Mouse (Mus musculus): Measurements from ENCODE around the gene Irs1.

Gene Irs1

GRCm38 (mm10) chr1:82289116-82289989 is 1.9 kb downstream of the Irs1 start:
- no peak for DNase-seq (ENCODE audit: low read depth, low spot score)

DNA sequence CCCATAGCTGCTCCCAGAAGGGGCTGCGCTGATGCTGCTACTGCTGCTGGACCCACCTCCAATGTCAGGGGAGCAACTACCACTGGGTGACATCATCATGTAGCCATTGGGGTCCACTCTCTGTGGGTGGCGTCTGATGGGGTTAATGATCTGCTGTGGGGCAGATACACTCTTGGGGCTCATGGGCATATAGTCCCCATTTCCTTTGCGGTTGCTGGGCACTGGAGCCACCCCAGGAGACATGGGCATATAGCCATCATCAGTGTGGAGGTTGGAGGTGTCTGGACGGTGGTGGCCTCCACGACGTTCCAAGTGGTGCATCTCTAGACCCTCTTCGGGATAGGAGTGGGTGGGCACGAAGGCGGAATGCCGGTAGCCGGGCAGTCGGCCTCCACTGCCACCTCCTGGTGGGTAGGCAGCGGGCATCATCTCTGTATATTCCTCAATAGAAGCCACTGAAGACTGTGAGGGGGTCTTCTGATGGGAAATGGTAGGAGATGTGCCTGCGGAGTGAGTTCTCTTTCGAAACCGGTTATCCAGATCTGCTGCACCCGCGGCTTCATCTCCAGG is 2.7 kb downstream of the Irs1 start:
- DNase-seq (ENCODE audit: low read depth, low spot score): no peak

- DNase-seq (ENCODE audit: low read depth, low spot score): no peak
Observed at GRCm38 (mm10) chr1:82287776-82288325, 3.4 kb downstream of the Irs1 start.

GRCm38 (mm10) chr1:82287052-82287775 is 4.0 kb downstream of the Irs1 start:
- no peak for DNase-seq (ENCODE audit: low read depth, low spot score)

- no peak for DNase-seq (ENCODE audit: low read depth, low spot score)
Observed at GRCm38 (mm10) chr1:82286190-82287051, 4.8 kb downstream of the Irs1 start.

DNA sequence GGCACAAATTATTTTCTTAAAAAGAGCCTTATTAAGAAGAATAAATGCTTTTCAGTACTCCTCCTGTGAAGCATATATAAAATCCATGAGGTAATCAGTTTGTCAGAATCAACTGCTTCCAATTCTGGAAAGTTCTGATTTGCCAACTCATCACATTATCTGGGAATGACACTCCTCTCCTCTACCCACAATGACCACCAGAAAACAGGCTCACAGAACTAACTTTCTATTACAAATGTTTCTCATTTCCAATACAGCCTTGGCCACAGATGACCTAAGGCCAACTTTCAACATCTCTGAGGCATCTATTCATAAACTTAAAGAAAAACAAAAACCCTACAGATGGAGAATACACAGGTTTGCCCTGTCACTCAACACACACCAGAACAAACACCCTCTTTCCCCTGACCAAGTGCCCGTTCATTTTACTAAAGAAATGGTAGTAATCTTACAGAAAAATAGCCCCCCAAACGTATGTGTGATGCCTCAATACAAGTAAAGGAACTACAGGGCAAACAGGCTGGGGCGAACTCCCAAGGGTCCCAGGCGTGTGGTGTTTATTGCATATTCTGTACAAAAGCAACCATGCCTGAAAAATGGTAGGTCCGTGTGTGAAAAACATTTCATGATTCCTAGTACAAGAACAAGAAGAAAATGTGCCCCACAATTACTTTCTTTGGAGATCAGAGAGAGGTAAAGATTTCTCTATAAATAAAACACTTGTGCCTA is 5.6 kb downstream of the Irs1 start:
- DNase-seq (ENCODE audit: low read depth, low spot score): no peak

DNA sequence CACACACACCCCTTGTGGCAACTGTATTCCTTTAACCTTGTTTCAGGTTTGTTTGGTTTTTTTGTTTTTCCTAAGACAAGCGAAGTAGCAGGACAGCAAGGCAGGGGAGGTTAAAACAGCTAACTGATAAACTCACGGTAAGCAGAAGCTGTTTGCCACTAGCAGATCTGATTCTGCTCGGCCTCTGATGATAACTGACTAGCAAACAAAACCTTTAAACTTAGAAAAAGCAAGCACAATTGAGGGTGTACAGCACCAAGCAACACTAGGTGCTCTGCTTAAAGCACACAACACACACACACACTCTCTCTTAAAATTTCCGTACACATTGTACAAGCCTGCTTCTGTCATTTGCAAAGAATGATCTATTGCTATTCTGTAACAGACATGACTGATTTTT is 6.8 kb downstream of the Irs1 start:
- DNase-seq (ENCODE audit: low read depth, low spot score): no peak

- DNase-seq (ENCODE audit: low read depth, low spot score): no peak
Observed at GRCm38 (mm10) chr1:82283901-82284301, 7.3 kb downstream of the Irs1 start.

- peak; percentile 92 for DNase-seq (ENCODE audit: low read depth, low spot score)
Observed at GRCm38 (mm10) chr1:82282992-82283611, 8.1 kb downstream of the Irs1 start.

DNA sequence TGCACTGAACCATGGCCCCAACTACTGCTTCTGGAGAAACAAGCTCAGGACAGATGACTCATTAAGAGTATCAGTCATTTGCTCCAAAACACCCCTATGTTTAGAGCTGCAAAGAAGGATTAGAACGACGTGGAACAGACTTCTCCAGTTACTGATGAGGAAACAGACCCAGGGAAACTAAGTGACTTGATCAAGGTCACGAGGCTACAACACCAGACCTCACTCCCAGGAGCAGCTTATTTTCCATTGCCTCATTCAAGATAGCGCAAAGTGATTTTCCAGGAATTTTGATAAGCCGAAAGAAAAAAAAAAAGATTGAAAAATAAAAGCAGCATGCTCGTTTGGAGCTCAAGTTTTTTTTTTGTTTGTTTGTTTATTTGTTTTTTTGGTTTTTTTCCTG is 9.4 kb downstream of the Irs1 start:
- DNase-seq (ENCODE audit: low read depth, low spot score): no peak

GRCm38 (mm10) chr1:82279768-82280167 is 11.4 kb downstream of the Irs1 start:
- no peak for DNase-seq (ENCODE audit: low read depth, low spot score)

GRCm38 (mm10) chr1:82274361-82274760 is 16.9 kb downstream of the Irs1 start:
- DNase-seq (ENCODE audit: low read depth, low spot score): no peak

GRCm38 (mm10) chr1:82273529-82273928 is 17.7 kb downstream of the Irs1 start:
- DNase-seq (ENCODE audit: low read depth, low spot score): no peak

GRCm38 (mm10) chr1:82272231-82272630 is 19.0 kb downstream of the Irs1 start:
- DNase-seq (ENCODE audit: low read depth, low spot score): no peak

- no peak for DNase-seq (ENCODE audit: low read depth, low spot score)
Observed at GRCm38 (mm10) chr1:82267547-82267946, 23.7 kb downstream of the Irs1 start.

DNA sequence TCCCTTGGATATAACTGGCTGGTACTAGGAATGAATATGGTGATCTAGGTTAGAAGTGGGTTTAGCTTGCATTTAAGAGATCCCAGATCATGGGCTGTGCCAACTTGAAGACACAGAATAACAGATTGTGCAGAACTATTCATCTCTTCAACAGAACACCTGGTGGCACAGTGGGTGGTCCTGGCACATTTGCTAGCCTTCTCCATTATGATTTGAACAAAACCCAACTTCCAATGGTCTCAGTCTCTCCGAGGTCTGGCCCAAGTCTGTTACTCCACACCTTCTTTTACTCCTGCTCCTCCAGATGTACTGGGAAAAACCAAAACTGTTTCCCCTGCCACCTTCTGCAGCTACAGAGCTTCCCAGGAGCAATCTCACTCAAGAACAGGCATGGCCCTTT is 28.9 kb downstream of the Irs1 start:
- no peak for DNase-seq (ENCODE audit: low read depth, low spot score)

DNA sequence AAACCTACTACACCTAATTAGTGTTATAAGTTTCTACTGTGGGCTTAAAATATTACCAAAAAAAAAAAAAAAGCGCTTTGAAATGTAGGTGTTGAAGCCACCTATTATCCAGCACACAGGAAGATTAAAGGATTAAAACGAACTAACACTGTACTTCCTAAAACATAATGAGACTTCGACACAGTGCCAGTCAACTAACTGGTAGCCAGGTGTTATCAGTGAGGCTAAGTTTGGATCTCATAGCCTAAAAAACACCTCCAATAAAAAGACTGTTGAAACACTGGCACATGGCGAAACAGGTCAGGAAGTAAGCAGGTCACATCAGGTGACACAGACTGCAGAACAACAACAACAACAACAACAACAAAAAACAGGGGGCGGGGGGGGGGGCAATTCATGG is 29.6 kb downstream of the Irs1 start:
- no peak for DNase-seq (ENCODE audit: low read depth, low spot score)

DNA sequence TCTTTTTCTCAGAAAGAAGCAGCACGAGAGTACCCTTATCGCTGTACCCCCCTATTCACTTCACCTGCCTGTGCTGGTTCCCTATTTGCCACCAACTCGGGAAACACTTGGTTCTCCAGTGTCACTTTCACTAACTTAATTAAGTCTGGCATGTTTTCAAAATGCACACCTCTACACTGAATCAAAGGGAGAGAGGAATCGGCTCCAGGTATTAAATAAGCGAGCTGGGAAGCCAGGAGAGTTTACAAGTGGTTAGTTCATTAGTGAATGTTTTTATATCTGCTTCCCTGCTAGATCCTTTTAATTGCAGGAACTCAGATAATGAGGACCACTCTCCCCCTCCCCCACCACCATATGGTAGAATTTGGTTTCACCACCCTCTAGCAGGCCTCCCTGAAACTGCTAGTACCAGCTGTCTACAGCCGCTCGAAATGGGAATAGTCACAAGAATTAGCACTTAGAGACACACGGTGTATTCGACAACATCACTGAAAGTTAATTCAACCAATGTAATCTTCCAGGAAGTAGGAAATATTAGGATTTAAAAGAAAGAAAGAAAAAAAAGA is 30.1 kb downstream of the Irs1 start:
- DNase-seq (ENCODE audit: low read depth, low spot score): peak; percentile 28

DNA sequence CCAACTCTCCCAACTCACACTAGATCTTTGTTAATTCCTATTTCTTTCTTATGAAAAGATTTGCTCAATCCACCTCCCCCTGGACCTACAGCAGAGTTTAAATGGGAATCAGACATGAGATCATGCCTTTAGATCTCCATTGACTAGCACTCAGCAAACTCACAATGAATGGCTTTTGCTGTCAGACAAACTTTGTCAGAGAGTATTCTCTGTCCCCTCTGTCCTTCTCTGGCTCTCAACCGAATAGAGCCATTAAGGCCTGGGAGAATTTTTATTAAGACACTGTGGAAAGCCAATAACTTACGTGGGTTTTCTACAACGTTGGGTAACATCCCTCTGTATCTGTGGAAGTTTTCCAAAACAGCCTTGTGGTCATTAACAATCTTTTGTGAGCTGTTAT is 31.2 kb downstream of the Irs1 start:
- DNase-seq (ENCODE audit: low read depth, low spot score): no peak

DNA sequence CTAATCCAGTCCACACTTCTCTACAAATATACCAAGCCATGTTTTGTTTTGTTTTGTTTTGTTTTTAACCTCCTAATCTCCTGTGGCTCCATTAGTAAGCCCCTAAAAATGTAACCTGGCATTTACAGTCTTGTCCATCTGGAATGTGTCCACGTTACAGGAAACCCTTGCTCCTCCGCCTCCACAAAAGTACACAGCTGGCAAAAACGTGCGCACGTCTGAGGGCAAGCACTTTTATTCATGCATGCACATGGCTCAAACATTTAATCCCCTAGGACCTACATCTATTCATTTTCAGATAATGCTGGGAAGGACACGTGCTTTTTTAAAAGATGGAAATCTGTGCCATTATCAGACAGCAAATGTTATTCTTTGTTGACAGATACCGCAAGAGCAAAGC is 32.9 kb downstream of the Irs1 start:
- DNase-seq (ENCODE audit: low read depth, low spot score): no peak
